ENCODE assay signal across 26 mouse cellular contexts in the genomic region with DNA sequence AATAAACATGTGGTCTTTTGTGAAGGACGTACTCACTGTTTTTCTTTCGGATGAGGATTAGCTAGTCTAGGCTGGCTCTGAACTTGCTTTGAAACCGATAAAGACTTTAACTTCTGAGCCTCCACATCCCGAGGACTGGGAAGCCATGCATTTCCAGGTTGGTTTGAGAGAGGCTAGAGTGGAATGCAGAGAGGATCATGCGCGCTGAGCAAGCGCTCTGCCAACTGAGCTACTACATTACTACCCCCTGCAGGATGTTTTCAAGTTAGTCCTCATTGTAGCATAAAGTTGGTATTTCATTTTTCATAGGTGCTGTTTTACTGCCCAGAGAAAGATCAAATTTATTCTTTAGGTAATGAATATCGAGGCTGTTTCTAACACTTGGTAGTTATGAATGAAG. TPM values are rescaled to one million over a fixed set of nuclear protein-coding genes. Genes with fewer than 3 reads are reported as not detected.
A peak's percentile ranks its signal among the peaks of the same experiment; 100 is the strongest.
DNase-seq lines count a peak whose midpoint lies in the region; ATAC-seq and TF ChIP-seq lines count a peak whose summit lies in the region.
"Had no signal": no experiment of that assay in that cellular context is flagged by ENCODE, and none has a peak within 500 bp of the region (broad histone marks: within the 10 kb centered on the region; RNA-seq: fewer than 3 reads in every experiment).

No protein-coding gene starts in this region.

- intact Hi-C loops in heart, postnatal 36 days (cut with DNase I), result loop anchor here (2.0 kb wide), 1 partner anchor 15 kb away; no protein-coding TSS in a partner anchor

- no peaks in the 10 kb centered on the region for H3K27me3 ChIP-seq in forebrain, postnatal 0 days (ENCODE audit: insufficient read depth, low read length)
- H3K27me3 ChIP-seq in forebrain, embryonic 12.5 days, result no peaks in the 10 kb centered on the region
- H3K27me3 ChIP-seq in heart, embryonic 14.5 days (ENCODE audit: control insufficient read depth, insufficient read depth, low read length), result no peaks in the 10 kb centered on the region
- H3K27me3 ChIP-seq in limb, embryonic 12.5 days, result no peaks in the 10 kb centered on the region
- no peaks in the 10 kb centered on the region for H3K27me3 ChIP-seq in limb, embryonic 10.5 days (ENCODE audit: low read depth, poor library complexity, severe bottlenecking)
- no peaks in the 10 kb centered on the region for H3K27me3 ChIP-seq in midbrain, postnatal 0 days (ENCODE audit: insufficient read depth, low read length)
- no peaks in the 10 kb centered on the region for H3K27me3 ChIP-seq in midbrain, embryonic 16.5 days (ENCODE audit: control insufficient read depth, insufficient read depth, low read depth, low read length)
- H3K27me3 ChIP-seq: embryonic facial prominence, embryonic 12.5 days; hindbrain, embryonic 12.5 days; midbrain, embryonic 12.5 days had no signal

- H3K4me2 ChIP-seq in forebrain, postnatal 0 days (ENCODE audit: low read depth), result no peak overlapping the region
- no peak overlapping the region for H3K4me2 ChIP-seq in forebrain, embryonic 12.5 days
- 0 out of 2 replicates have a peak overlapping the region, but pooled peaks have one; percentile 11 for H3K4me2 ChIP-seq in heart, embryonic 14.5 days (ENCODE audit: low read length)
- no peak overlapping the region for H3K4me2 ChIP-seq in limb, embryonic 12.5 days
- no peak overlapping the region for H3K4me2 ChIP-seq in midbrain, postnatal 0 days (ENCODE audit: low read depth, low read length, poor library complexity, severe bottlenecking)
- no peak overlapping the region for H3K4me2 ChIP-seq in midbrain, embryonic 16.5 days (ENCODE audit: low read length)
- H3K4me2 ChIP-seq: embryonic facial prominence, embryonic 12.5 days; hindbrain, embryonic 12.5 days; liver, embryonic 13.5 days; midbrain, embryonic 12.5 days had no signal

- H3K36me3 ChIP-seq in forebrain, postnatal 0 days (ENCODE audit: insufficient read depth), result no peaks in the 10 kb centered on the region
- H3K36me3 ChIP-seq in forebrain, embryonic 12.5 days (replicated peaks), result no peaks in the 10 kb centered on the region
- H3K36me3 ChIP-seq in heart, embryonic 14.5 days (ENCODE audit: control insufficient read depth, insufficient read depth, low read length), result no peaks in the 10 kb centered on the region
- no peaks in the 10 kb centered on the region for H3K36me3 ChIP-seq in limb, embryonic 12.5 days
- 0 out of 2 replicates have a peak, but pooled peaks cover 2% of the 10 kb centered on the region for H3K36me3 ChIP-seq in limb, embryonic 10.5 days
- no peaks in the 10 kb centered on the region for H3K36me3 ChIP-seq in midbrain, postnatal 0 days (ENCODE audit: insufficient read depth, low read length)
- no peaks in the 10 kb centered on the region for H3K36me3 ChIP-seq in midbrain, embryonic 16.5 days (ENCODE audit: control insufficient read depth, insufficient read depth, low read length)
- H3K36me3 ChIP-seq: embryonic facial prominence, embryonic 12.5 days; hindbrain, embryonic 12.5 days; liver, embryonic 13.5 days; midbrain, embryonic 12.5 days had no signal

- no peak overlapping the region for H3K9ac ChIP-seq in forebrain, postnatal 0 days
- H3K9ac ChIP-seq in forebrain, embryonic 12.5 days, result no peak overlapping the region
- no peak overlapping the region for H3K9ac ChIP-seq in heart, embryonic 14.5 days (ENCODE audit: low read length)
- no peak overlapping the region for H3K9ac ChIP-seq in limb, embryonic 12.5 days (replicated peaks)
- H3K9ac ChIP-seq in midbrain, postnatal 0 days (replicated peaks; ENCODE audit: low read length, poor library complexity, severe bottlenecking), result no peak overlapping the region
- H3K9ac ChIP-seq in midbrain, embryonic 16.5 days (ENCODE audit: low read depth, low read length), result no peak overlapping the region
- H3K9ac ChIP-seq: embryonic facial prominence, embryonic 12.5 days; hindbrain, embryonic 12.5 days; liver, embryonic 13.5 days; midbrain, embryonic 12.5 days had no signal

- no peaks in the 10 kb centered on the region for H3K9me3 ChIP-seq in forebrain, postnatal 0 days (ENCODE audit: low read length)
- H3K9me3 ChIP-seq in forebrain, embryonic 12.5 days, result no peaks in the 10 kb centered on the region
- H3K9me3 ChIP-seq in heart, embryonic 14.5 days (ENCODE audit: control insufficient read depth, low read length), result no peaks in the 10 kb centered on the region
- H3K9me3 ChIP-seq in limb, embryonic 12.5 days, result no peaks in the 10 kb centered on the region
- no peaks in the 10 kb centered on the region for H3K9me3 ChIP-seq in limb, embryonic 10.5 days (replicated peaks)
- H3K9me3 ChIP-seq in midbrain, postnatal 0 days (ENCODE audit: low read length), result no peaks in the 10 kb centered on the region
- no peaks in the 10 kb centered on the region for H3K9me3 ChIP-seq in midbrain, embryonic 16.5 days (replicated peaks; ENCODE audit: control insufficient read depth, low read length, poor library complexity, severe bottlenecking)
- H3K9me3 ChIP-seq: embryonic facial prominence, embryonic 12.5 days; hindbrain, embryonic 12.5 days; liver, embryonic 13.5 days; midbrain, embryonic 12.5 days had no signal

- ATAC-seq in forebrain, postnatal 0 days, result no peak
- no peak for ATAC-seq in forebrain, embryonic 12.5 days (ENCODE audit: low FRiP score)
- ATAC-seq in heart, embryonic 14.5 days (ENCODE audit: insufficient number of reproducible peaks, insufficient read depth, low FRiP score, low read depth), result no peak
- no peak for ATAC-seq in limb, embryonic 12.5 days (ENCODE audit: insufficient number of reproducible peaks, insufficient read depth, low FRiP score, low TSS enrichment, low read depth)
- ATAC-seq in midbrain, postnatal 0 days (ENCODE audit: low FRiP score), result no peak
- no peak for ATAC-seq in midbrain, embryonic 16.5 days
- ATAC-seq: forebrain, embryonic 14.5 days had no signal

- TF ChIP-seq CTCF in forebrain, postnatal 0 days (IDR thresholded peaks at IDR 0.05; ENCODE audit: low read depth), result peak; percentile 33
- peak; percentile 33; the same call in 1 of the 2 replicates for TF ChIP-seq CTCF in midbrain, postnatal 0 days (IDR thresholded peaks at IDR 0.05)

- H3K4me1 ChIP-seq in forebrain, postnatal 0 days (ENCODE audit: insufficient read depth), result peaks cover 9% of the 10 kb centered on the region; the same call in 1 of the 2 replicates
- peaks cover 14% of the 10 kb centered on the region for H3K4me1 ChIP-seq in forebrain, embryonic 12.5 days
- peaks cover 7 to 72% of the 10 kb centered on the region in 2 experiments for H3K4me1 ChIP-seq in heart, embryonic 14.5 days (ENCODE audit: control insufficient read depth in 2 of 2, insufficient read depth in 2 of 2, low read length in 2 of 2)
- H3K4me1 ChIP-seq in limb, embryonic 12.5 days (replicated peaks), result peaks cover 24% of the 10 kb centered on the region
- H3K4me1 ChIP-seq in limb, embryonic 10.5 days, result peaks cover 12% of the 10 kb centered on the region
- peaks cover 5% of the 10 kb centered on the region for H3K4me1 ChIP-seq in midbrain, postnatal 0 days (ENCODE audit: insufficient read depth, low read length)
- peaks cover 13% of the 10 kb centered on the region for H3K4me1 ChIP-seq in midbrain, embryonic 16.5 days (ENCODE audit: control insufficient read depth, insufficient read depth, low read length)

- H3K27ac ChIP-seq in forebrain, postnatal 0 days (ENCODE audit: low read depth, low read length), result no peak overlapping the region
- H3K27ac ChIP-seq in forebrain, embryonic 12.5 days, result no peak overlapping the region
- H3K27ac ChIP-seq in heart, embryonic 14.5 days (replicated peaks in 1 of 2; ENCODE audit: control insufficient read depth in 1 of 2, insufficient read depth in 1 of 2, low read depth in 2 of 2, low read length in 2 of 2), result peak overlapping the region in 1 of 2 experiments; percentile 21; a peak in 1 of 4 replicates
- peak overlapping the region; percentile 41; the same call in 1 of the 2 replicates for H3K27ac ChIP-seq in limb, embryonic 12.5 days
- no peak overlapping the region for H3K27ac ChIP-seq in limb, embryonic 10.5 days
- no peak overlapping the region for H3K27ac ChIP-seq in midbrain, postnatal 0 days (ENCODE audit: low read depth, low read length)
- no peak overlapping the region for H3K27ac ChIP-seq in midbrain, embryonic 16.5 days (ENCODE audit: low read length)
- H3K27ac ChIP-seq: embryonic facial prominence, embryonic 12.5 days; hindbrain, embryonic 12.5 days; liver, embryonic 13.5 days; midbrain, embryonic 12.5 days had no signal

- no peak for DNase-seq in forebrain, postnatal 0 days
- no peak for DNase-seq in heart, postnatal 36 days
- DNase-seq in limb, embryonic 10.5 days (ENCODE audit: low spot score), result no peak
- DNase-seq in midbrain, postnatal 0 days (ENCODE audit: low spot score), result no peak
- DNase-seq: adrenal gland, adult 8-10 months; cerebellum, adult 9-11 months; gastrocnemius, postnatal 25 days; kidney, adult 9 months; kidney, postnatal 36 days; liver, embryonic 13.5 days; thymus, postnatal 25 days had no signal

- no peak overlapping the region for H3K4me3 ChIP-seq in forebrain, postnatal 0 days (ENCODE audit: low read depth, low read length)
- H3K4me3 ChIP-seq in forebrain, embryonic 12.5 days (replicated peaks), result no peak overlapping the region
- no peak overlapping the region for H3K4me3 ChIP-seq in heart, embryonic 14.5 days (ENCODE audit: control insufficient read depth in 1 of 2, insufficient read depth in 1 of 2, low read depth in 1 of 2, low read length in 2 of 2)
- H3K4me3 ChIP-seq in limb, embryonic 12.5 days (replicated peaks), result no peak overlapping the region
- no peak overlapping the region for H3K4me3 ChIP-seq in limb, embryonic 10.5 days
- no peak overlapping the region for H3K4me3 ChIP-seq in midbrain, postnatal 0 days (ENCODE audit: low read depth, low read length)
- H3K4me3 ChIP-seq in midbrain, embryonic 16.5 days (ENCODE audit: low read depth, low read length), result no peak overlapping the region
- H3K4me3 ChIP-seq: embryonic facial prominence, embryonic 12.5 days; erythroblast, embryonic 14.5 days; hindbrain, embryonic 12.5 days; liver, embryonic 13.5 days; midbrain, embryonic 12.5 days; myocyte had no signal

- WGBS in forebrain, postnatal 0 days, result 44% methylated on average over 8 of the region's 8 CpGs
- 65% methylated on average over 8 of the region's 8 CpGs for WGBS in forebrain, embryonic 12.5 days
- 26% methylated on average over 8 of the region's 8 CpGs for WGBS in heart, embryonic 14.5 days
- WGBS in limb, embryonic 12.5 days, result 72% methylated on average over 8 of the region's 8 CpGs
- 75% methylated on average over 8 of the region's 8 CpGs for WGBS in limb, embryonic 10.5 days
- WGBS in midbrain, postnatal 0 days, result 50% methylated on average over 8 of the region's 8 CpGs
- WGBS in midbrain, embryonic 16.5 days, result 38% methylated on average over 8 of the region's 8 CpGs

RNA-seq across cellular contexts. Expression of gene Bmpr1a, which starts 17.0 kb away (rescaled TPM):
- 52.2 and 54.8 TPM in 2 replicates for total RNA-seq in forebrain, postnatal 0 days (2014; rRNA removed)
- 12.7 and 15.9 TPM in 2 replicates for polyA plus RNA-seq in forebrain, postnatal 0 days (2015; fragmentation: Nextera tagmentation; extraction: Ambion mirVana)
- 47.5 and 49.5 TPM in 2 replicates for polyA plus RNA-seq in forebrain, embryonic 12.5 days (2016; fragmentation: Nextera tagmentation; extraction: Ambion mirVana)
- polyA plus RNA-seq in heart, embryonic 14.5 days (2014; fragmentation: Nextera tagmentation; extraction: Ambion mirVana), result 44.2 and 49.0 TPM in 2 replicates
- 10 to 100 TPM; 60.5 to 71.4 TPM for total RNA-seq in heart, postnatal 36 days (2021)
- polyA plus RNA-seq in limb, embryonic 12.5 days (2016; fragmentation: Nextera tagmentation; extraction: Ambion mirVana), result 67.4 and 74.3 TPM in 2 replicates
- polyA plus RNA-seq in limb, embryonic 10.5 days (2016; fragmentation: Nextera tagmentation; extraction: Ambion mirVana), result 45.7 and 58.5 TPM in 2 replicates
- total RNA-seq in midbrain, postnatal 0 days (2014; rRNA removed), result 42.5 and 50.8 TPM in 2 replicates
- polyA plus RNA-seq in midbrain, postnatal 0 days (2015; fragmentation: Nextera tagmentation; extraction: Ambion mirVana), result 13.9 and 14.0 TPM in 2 replicates
- polyA plus RNA-seq in midbrain, embryonic 16.5 days (2015; fragmentation: Nextera tagmentation; extraction: Ambion mirVana), result 15.2 and 15.4 TPM in 2 replicates
- polyA plus RNA-seq: erythroblast, embryonic 14.5 days had no signal

RNA-seq across cellular contexts. Expression of gene 9230112D13Rik, which starts 36.4 kb away (rescaled TPM):
- not detected in 2 replicates for total RNA-seq in forebrain, postnatal 0 days (2014; rRNA removed)
- polyA plus RNA-seq in forebrain, postnatal 0 days (2015; fragmentation: Nextera tagmentation; extraction: Ambion mirVana), result not detected in 2 replicates
- polyA plus RNA-seq in forebrain, embryonic 12.5 days (2016; fragmentation: Nextera tagmentation; extraction: Ambion mirVana), result not detected in 2 replicates
- not detected in 2 replicates for polyA plus RNA-seq in heart, embryonic 14.5 days (2014; fragmentation: Nextera tagmentation; extraction: Ambion mirVana)
- not detected for total RNA-seq in heart, postnatal 36 days (2021)
- not detected in 2 replicates for polyA plus RNA-seq in limb, embryonic 12.5 days (2016; fragmentation: Nextera tagmentation; extraction: Ambion mirVana)
- polyA plus RNA-seq in limb, embryonic 10.5 days (2016; fragmentation: Nextera tagmentation; extraction: Ambion mirVana), result not detected in 2 replicates
- not detected in 2 replicates for total RNA-seq in midbrain, postnatal 0 days (2014; rRNA removed)
- not detected in 2 replicates for polyA plus RNA-seq in midbrain, postnatal 0 days (2015; fragmentation: Nextera tagmentation; extraction: Ambion mirVana)
- polyA plus RNA-seq in midbrain, embryonic 16.5 days (2015; fragmentation: Nextera tagmentation; extraction: Ambion mirVana), result not detected in 2 replicates
- total RNA-seq: adrenal gland, adult 8-10 months; gastrocnemius, postnatal 25 days; layer of hippocampus, postnatal 10 days; left cerebral cortex, adult 8-10 months; megakaryocyte progenitor cell, adult 5-6 weeks had no signal
- polyA plus RNA-seq: embryonic facial prominence, embryonic 12.5 days; forebrain, embryonic 14.5 days; hindbrain, embryonic 12.5 days; limb, embryonic 11.5 days; liver, embryonic 13.5 days; midbrain, embryonic 12.5 days; myocyte; neural tube, embryonic 14.5 days had no signal
